Mouse (Mus musculus): ENCODE data around the gene Tssc4. TPM values are rescaled to one million over a fixed set of nuclear protein-coding genes. Genes with fewer than 3 reads are reported as not detected.

Tssc4 gene
- total RNA-seq, 4 experiments from 2014 or later: 37.0 to 42.1 (median 39.8) TPM

DNA sequence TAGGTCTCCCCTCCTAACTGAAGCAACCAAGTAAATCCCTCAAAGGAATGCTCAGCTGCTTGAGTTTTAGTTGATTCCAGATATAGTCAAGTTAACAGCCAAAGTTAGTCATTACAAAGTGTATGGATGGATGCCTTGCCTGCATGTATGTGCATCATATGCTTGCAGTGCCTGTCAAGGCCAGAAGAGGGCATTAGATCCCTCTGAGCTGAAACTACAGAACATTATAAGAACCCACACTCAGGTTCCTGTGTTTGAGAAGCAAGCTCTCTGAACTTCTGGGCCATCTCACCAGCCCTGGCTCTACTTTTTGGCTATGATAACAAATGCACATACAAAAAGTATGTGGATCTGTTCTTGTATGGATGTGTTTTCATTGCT is 24.2 kb upstream of the Tssc4 start:
- no peak for DNase-seq (ENCODE audit: low spot score in 2 of 2)

DNA sequence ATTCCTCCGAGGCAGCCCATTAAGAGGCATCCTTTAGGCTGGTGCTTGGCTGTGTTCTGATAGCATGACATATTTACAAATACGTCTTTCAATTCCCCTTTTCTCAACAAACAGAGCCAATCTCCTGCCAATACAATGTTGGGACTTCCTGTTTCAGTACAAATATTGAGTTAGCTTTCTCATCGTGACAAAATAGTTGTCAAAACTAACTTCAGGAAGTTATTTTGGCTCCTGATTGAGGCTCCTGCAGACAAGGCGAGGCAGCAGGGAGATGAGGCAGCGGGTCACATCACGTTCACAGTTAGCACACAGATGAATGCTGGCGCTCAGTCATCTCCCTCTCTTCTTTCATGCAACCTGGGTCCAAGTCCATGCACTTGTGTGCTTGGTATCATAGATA is 22.7 kb upstream of the Tssc4 start:
- no peak for DNase-seq (ENCODE audit: low spot score in 2 of 2)

DNA sequence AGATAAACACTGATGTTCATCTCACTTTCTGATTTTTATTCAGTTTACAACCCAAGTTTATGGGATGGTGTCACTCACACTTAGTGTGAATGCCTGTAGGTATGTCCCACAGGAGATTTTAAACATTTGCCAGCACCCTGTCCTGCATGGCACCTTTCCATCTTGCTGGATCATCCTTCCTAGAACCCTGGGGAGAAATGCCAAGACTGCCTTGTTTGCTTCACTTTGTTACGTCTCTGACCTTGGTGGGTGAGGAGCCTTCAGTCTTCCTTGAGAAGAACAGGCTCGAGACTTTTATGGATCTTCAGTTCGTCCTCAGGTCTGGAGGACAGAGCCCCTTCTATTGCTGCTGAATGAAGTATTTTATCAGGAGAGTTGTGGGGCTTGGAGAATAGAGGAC is 19.7 kb upstream of the Tssc4 start:
- DNase-seq (ENCODE audit: low spot score in 2 of 2): no peak

DNA sequence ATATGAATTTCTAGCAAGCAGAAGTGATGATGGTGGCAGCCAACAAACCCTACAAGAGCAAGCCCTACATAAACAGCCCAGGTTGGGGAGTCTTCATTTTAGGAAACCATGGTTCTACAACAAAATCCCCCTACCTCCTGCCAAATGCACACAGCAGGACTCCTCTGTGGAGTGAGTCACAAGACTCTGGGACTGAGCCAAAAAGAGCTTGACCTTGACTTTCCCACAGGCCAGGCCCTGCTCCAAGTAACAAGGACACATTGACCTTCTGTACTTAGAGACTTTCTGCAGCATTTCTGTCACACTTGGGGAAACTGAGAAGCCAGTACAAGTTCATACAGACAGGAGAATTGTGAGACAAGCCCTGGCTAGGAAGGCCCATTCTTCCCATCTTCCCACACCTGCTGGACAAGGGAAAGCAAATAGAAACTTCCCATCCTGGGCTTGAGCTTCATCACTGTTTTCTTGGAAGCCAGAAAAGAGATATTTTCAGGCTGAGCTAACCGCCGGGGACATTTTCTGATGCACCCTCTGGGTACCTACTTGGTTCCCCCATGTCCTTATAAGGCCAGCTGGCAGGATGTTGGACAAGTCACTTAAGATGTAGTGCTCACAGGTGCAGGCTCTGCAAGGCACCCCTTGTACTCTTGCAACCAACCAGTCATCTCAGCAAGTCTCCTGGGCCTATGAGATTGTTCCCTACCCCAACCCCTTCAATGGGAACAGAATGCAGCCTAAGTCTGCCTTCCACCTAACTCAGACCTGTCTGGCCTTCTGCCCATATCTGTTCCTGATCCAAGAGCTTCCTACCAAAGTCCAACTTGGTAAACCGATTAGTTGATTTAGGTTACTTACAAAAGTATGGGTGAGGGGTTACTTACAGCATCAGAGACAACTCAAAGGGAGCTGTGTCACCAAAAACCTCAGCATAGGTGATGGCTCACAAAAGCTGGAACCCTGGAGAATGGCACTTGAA is 18.9 kb upstream of the Tssc4 start:
- DNase-seq (ENCODE audit: low spot score in 2 of 2): no peak

DNA sequence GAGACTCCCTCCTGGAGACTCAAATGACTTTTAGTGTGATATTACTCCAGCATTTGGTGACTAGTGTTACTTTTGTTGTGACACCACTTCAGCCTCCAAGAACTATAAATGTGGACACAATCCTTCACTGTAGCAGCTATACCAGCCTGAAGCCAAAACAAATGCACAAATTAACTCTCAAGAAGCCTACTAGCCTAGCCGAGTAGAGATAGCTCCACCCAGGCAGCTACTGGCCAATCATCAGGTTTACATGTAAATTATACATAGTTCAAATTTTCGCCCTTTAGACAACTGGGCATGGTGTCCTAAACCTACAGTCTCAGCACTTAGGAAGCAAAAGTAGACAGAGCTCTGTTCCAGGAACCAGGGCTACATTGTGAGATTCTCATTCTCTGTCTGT is 17.7 kb upstream of the Tssc4 start:
- no peak for DNase-seq (ENCODE audit: low spot score in 2 of 2)

DNA sequence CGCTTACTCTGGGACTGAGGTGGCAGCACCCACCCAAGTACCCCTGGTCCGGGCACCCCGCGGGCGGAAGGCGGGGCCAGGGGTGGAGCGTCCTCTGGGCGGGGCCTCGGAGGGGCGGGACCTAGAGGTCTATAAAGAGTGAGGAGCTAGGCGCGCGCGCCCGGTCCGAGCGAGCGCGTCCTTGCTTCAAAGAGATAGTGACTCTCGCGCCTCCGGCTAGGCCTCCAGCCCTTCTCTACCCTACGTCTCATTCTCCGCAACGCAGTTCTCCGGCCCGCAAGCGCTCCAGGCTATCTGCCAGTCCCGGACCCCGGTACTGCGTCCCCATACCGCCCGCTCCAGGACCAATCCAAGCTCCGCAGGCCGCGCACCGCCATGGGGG is 16.4 kb upstream of the Tssc4 start, which contains the start of gene Cd81:
TSS of gene Cd81 (plus strand) at position 114 of the 382 bp plus-strand sequence.
- peak; percentile 76 for DNase-seq (ENCODE audit: low spot score in 2 of 2)

DNA sequence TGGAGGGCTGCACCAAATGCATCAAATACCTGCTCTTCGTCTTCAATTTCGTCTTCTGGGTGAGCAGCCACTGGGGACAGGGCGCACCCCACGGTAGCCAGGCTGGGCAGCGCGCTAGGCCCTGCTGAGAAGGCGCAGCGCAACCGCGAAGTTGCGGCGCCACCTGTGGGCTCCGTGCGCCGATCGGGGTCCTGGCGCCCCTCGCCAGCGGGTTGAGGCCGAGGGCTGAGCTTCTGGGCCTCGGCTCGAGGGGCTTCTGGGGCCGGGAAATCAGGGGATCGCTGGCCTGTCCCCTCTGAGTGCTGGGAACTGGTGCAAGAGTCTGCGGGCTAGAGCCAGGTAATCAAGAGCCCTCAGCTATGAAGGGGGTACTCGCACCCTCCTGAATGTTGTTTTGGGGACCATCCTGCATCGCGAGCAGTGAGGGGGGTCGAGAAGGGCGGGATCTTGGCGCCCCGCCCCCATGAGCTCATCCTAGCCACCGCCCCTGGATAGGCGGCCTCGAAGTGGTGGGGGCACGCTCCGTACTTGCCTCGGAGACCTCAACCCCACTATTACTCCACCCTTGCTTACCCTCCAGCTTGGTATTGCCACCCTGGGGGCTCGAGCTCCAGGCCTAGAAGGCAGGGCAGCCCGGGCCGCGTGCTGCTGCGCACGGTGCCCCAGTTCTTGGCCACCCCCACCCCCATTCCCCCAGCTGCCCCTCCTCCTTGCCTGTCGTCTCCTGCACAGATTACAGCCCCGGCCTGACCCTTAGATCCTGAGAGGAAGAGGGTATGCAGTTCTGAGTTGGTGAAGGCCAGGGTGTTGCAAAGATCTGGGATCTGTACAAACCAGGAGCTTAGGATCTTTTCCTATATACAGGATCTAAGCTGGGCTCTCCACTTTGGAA is 15.8 kb upstream of the Tssc4 start:
- DNase-seq (ENCODE audit: low spot score in 2 of 2): peak; percentile 45 to 57

DNA sequence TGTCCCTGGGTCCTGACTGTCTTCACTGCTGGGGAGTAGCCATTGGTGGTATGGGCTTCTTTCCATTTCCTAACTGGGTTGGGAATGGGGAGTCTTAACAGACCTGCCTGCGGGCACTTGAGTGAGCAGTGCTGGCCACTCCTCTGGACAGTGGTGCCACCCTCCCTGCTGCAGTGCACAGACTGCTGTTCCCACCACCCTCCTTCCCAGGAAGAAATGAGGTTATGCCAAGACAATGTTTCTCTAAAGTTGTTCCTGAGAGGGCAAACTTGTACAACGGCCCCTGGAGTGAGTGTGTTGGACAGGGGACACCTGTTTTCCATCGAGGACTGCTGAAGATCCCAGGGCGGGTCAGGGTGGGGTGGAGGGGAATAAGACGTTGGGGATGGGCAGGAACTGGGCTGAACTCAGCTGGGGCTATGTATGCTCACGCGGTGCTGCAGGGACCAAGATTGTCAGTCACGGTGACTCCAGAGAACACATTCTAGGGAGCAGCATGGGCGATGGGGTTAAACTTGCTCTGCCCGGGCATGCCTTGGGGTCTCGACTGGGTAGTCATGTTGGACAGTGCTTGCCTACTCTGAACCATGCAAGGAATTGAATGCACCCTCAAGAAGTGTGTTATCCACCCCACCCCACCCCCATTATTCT is 15.0 kb upstream of the Tssc4 start:
- DNase-seq (ENCODE audit: low spot score in 2 of 2): no peak

DNA sequence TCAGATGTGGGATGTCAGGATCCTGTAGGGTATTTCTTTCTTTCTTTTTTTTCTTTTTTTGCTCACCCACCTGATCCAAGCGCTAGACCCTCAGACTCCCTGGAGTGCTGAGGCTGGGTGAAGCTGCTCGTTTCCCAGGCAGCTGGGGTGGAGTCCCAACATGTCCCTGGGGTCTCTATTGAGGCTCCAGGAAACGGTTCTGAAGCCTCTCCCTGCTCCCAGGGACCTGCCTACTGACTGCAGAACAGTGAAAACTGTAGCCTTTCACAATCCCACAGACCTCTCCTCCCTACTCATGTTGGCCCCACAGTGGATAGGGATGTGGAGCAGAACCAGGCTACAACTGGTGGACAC is 14.5 kb upstream of the Tssc4 start:
- no peak for DNase-seq (ENCODE audit: low spot score in 2 of 2)

DNA sequence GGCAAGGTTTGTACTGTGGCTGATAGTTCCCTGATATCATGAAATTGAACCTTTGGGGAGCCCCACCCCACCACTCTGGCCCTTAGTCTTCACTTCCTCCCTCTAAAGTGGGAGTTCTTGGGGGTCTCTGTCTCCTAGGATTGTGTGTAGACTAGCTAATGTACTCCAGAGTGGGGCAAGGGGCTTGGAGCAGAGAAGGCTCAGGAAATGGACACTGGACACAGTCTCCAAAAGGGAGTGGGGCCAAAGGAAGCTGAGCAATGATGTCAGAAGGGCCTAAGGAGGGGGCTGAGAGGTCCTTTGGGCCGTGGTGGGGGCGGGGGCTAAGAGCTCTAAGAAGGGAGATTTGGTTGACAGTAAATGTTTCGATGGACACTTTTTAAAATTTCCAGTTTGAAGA is 14.0 kb upstream of the Tssc4 start:
- DNase-seq (ENCODE audit: low spot score in 2 of 2): no peak

DNA sequence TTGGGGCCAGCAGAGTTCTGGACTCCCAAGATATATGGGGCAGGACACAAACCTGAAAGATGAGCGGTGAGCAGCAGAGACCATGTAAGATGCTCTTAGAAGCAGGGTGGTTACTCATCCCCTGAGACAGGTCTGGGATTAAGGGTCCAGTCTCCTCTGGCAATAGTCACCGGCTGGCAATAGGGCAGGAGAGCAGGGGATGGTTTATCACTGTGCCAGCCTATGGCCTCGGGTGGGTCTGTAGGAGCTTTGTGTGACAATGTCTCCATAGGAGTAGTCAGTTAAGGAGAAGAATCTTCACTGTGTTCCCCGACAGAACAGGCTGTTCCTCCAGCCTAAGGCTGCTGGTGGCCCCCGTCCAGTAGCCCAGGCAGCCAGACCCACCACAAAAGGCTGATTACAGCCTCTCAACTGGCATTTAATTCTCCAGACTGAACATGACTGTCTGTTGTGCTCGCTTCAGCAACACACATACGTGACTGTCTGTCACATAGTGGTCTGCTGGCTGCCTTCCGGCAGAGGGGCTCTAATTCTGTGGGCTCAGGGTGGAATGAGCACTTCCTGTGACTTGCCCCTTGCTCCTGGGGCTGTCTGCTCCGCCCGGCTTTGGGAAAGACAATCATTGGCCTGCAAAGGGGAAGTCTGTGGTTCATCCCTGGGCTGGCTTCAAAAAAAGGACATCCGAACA is 13.4 kb upstream of the Tssc4 start:
- no peak for DNase-seq (ENCODE audit: low spot score in 2 of 2)

DNA sequence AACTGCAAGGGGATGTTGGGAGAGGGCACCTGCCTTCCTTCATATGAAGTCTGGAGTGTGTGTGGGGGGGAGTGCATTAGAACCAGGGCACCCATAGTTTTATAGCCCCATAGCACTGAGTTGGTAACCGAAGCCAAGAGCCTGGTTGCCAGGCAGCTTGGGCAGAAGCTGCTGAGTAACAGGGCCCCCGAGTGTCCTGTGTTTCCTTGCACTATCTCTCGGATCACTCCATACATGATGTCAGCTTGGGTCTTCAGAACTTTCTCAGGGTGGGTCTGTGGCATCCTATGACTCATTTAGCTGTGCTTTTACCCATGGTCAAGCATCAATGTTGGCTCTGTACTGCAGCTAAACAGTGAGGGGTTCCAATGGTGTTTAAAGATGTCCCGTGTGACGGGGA is 12.0 kb upstream of the Tssc4 start:
- no peak for DNase-seq (ENCODE audit: low spot score in 2 of 2)

DNA sequence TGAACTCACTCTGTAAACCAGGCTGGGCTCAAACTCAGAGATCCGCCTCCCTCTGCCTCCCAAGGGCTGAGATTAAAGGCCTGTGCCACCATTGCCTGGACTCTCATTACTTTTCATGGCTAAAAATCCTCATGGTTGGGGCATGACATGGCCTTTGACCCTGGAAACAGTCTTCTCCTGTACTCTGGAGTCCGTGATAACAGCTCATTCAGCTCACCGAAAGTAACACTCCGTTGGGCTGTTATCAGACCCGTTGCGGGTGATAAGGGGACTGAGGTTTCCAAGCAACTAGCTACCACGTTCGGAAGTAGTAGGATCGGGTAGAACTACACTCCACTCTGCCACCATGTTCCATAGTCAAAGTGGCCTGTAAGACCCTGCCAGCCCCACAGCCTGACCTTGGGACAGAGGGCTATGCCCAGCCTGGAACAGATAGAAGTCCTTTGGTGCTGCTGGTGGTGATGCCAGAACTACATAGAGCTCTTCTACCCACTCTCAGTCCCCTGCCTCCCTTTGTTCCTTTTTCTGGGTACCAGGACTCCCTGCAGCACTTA is 11.3 kb upstream of the Tssc4 start:
- DNase-seq (ENCODE audit: low spot score in 2 of 2): no peak

DNA sequence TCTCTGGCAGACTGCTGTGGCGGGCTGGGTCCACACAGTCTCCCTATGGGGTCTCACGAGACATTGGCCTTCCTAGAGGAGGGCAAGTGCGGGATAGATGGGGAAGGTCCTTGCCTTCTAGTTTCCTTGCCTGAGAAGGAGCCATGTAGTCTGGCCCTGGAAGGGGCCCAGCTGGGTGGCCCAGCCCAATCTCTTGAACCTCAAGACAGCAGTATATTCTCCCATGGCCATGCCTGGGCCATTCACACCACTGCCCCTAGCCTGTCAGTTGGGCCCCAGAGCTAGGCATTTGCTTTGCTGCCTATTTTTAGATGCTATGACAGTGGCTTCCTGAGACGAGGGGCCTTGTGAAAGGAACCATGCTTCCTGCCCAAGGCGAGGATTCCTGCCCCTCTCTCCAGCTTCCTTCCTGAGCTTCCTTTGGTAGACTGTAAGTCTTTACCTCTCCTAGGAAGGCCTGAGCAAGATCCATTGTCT is 10.8 kb upstream of the Tssc4 start:
- DNase-seq (ENCODE audit: low spot score in 2 of 2): no peak

DNA sequence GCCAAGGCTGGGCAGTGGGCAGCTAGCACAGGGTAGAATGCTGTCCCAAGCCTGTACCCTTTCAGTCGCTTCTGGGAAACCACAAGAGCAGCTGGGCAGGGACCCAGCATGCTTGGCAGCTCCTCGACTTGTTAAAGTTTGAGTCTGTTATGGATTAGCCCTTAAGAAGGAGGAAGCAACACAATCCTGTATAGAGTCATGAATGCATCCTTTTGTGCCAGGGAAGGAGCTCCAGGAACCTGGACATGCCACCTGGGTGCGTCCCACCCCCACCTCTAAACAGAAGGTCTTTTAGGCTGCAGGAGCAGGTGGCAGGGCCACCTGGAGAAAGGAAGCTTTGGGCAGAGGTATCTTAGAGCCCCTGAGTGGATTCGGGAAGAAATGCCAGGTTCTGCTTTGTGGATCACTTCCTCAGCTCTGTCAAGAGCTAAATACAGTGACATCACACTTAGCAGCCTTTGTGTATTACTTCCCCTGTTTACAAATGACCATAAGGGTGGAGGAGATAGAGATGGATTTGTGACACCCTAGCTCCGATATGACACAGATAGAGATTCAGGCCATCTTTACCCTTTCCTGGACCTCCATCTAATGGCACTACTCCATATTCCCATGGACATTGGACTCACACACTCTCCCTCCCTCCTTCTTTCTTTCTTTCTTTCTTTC is 9.7 kb upstream of the Tssc4 start:
- no peak for DNase-seq (ENCODE audit: low spot score in 2 of 2)

DNA sequence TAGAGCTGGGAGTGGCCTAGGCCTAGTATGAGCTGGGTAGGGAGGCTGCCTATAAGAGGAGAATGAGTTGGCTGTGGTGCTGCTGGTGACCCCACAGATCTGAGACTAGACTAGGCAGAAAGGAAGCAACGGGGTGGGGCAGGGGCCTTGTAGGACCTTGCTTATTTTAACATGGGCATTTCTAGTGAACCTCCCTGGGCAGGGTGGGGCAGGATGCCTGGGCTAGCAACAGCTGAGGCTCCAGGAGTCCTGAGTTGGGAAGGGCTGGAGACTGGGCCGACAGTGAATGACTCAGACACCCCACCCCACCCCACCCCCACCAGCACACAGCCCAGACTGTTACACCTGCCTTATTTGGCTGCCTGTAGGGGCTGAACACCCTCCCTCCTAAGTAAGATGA is 6.3 kb upstream of the Tssc4 start:
- DNase-seq (ENCODE audit: low spot score in 2 of 2): no peak

DNA sequence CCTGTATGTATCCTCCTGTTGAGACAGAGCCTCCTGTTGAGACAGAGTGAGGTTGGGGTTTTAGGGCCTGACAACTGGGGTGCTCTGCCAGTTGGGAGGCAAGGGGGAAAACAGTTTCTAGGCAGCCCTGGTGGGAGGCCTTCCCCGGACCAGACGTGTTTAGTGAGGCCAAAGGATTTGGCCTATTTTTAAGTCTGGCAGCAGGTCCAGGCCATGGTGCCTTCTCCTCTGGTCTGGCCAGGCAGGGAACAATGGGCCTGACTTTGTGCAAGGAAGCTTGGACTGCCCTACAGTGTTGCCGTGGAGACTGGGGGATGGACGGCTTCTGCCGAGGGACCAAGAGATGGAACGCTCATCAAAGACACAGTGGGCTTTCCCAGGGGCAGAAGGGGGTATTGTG is 4.8 kb upstream of the Tssc4 start:
- DNase-seq (ENCODE audit: low spot score in 2 of 2): peak in 1 of 2 experiments; percentile 63

DNA sequence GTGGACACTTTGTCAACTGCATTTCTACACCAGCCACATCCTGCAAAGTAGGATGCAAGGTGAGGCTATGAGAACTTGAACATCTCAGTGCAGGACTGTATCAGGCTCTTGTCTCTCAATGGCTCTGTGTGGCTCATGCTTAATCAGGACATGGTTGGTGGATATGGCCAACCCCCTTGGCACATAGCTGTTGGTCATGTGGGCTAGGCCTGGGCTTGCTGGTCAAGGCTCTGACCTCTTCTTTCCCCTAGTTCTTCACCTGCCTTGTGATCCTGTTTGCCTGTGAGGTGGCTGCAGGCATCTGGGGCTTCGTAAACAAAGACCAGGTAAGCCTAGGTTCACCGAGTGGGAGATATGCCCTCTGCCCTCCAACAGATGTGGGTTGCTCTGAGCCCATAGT is 3.4 kb upstream of the Tssc4 start:
- DNase-seq (ENCODE audit: low spot score in 2 of 2): no peak

DNA sequence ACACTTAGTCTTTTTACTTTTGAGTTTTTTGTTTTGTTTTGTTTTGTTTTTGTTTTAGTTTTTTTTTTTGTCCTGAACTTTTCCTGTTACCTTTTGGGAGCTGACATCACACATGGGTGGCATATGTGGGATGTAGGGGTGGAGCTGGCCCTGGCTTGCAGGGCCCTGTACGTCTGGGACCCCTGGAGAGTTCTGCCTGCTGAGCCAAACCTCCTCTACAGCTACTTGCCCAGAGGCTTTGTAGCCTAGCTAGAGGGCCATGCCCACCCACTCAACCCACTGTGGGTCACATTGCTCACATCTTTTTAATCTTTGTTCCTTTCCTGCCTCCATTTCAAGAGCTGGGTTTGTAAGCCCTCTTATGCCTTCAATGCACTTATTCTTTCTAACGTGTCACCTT is 1.6 kb upstream of the Tssc4 start:
- no peak for DNase-seq (ENCODE audit: low spot score in 2 of 2)

DNA sequence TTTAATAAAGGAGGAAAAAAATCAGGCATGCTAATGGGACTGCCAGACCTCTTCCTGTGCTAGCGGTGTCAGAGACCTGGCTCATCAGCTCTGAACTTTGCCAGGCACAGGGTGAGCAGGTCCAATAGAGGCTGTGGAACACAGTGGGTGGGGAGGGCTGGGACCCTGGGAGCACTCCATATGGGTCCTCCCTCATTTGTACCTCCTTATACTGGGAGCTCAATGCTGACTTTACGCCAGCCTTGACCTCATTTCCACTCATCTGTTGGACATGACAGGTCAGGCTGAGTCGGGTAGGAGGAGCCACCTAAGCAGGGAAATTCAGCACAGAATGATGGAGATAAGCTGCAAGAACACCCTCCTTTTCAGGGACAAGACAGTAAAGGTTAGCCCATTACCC is 1.2 kb upstream of the Tssc4 start:
- no peak for DNase-seq (ENCODE audit: low spot score in 2 of 2)

Data from left cerebral cortex, adult 8-10 months (tissue).